Mouse (Mus musculus) MEL (cell line): Measurements from ENCODE around the gene Cox5b.

Experiments
- CTCF ChIP-seq, 3 experiments: IDR thresholded peaks in 2 of 3; conservative IDR thresholded peaks in 1 of 3; 2 replicates each; pipeline ENCODE4 v1.5.1; 2011 to 2012; ENCODE audit warnings: low read length in 3 of 3, low read depth in 2 of 3, mild to moderate bottlenecking in 2 of 3, improper control_type of control experiment in 1 of 3, inconsistent platforms in 1 of 3, mixed read lengths in 1 of 3, moderate library complexity in 1 of 3; ENCODE audit not compliant: control insufficient read depth in 1 of 3, insufficient read depth in 1 of 3, poor library complexity in 1 of 3, severe bottlenecking in 1 of 3
- JUND ChIP-seq: IDR thresholded peaks from 2 replicates; pipeline ENCODE4 v1.6.1; 2011; ENCODE audit warnings: low read depth, mild to moderate bottlenecking, improper control_type of control experiment, low read length
- MAX ChIP-seq: IDR thresholded peaks from 2 replicates; pipeline ENCODE4 v1.6.1; 2011; ENCODE audit warnings: low read length, improper control_type of control experiment
- POLR2AphosphoS2 ChIP-seq: IDR thresholded peaks from 2 replicates; pipeline ENCODE4 v1.6.1; 2011; ENCODE audit warnings: low read length, improper control_type of control experiment
- USF2 ChIP-seq, 2 experiments: IDR thresholded peaks; 2 replicates each; pipeline ENCODE4 v1.6.1; 2011 to 2012; ENCODE audit warnings: improper control_type of control experiment in 2 of 2, low read length in 2 of 2, borderline replicate concordance in 1 of 2, inconsistent platforms in 1 of 2, low read depth in 1 of 2, mild to moderate bottlenecking in 1 of 2; ENCODE audit not compliant: insufficient read depth in 1 of 2
- ZC3H11A ChIP-seq: IDR thresholded peaks from 2 replicates; pipeline ENCODE4 v1.6.1; 2012; ENCODE audit warnings: low read depth, mild to moderate bottlenecking, inconsistent platforms, low read length, improper control_type of control experiment
- ZMIZ1 ChIP-seq: IDR thresholded peaks from 2 replicates; pipeline ENCODE4 v1.6.1; 2012; ENCODE audit warnings: low read depth, mild to moderate bottlenecking, inconsistent platforms, low read length, improper control_type of control experiment, moderate library complexity
- ZNF384 ChIP-seq: IDR thresholded peaks from 2 replicates; pipeline ENCODE4 v1.6.1; 2012; ENCODE audit warnings: low read depth, mild to moderate bottlenecking, inconsistent platforms, low read length, improper control_type of control experiment

GRCm38 (mm10) chr1:36671260-36671659 is 20.0 kb upstream of the Cox5b start:
- TF ChIP-seq JUND (no peak), ZNF384 (no peak), ZC3H11A (no peak), CTCF (IDR thresholded peaks at IDR 0.05 in 2 of 3, conservative IDR thresholded peaks at IDR 0.05 in 1 of 3; ENCODE audit: control insufficient read depth in 1 of 3, insufficient read depth in 1 of 3, low read depth in 2 of 3, low read length in 3 of 3, poor library complexity in 1 of 3, severe bottlenecking in 1 of 3) (no peak), POLR2AphosphoS2 (no peak), USF2 (IDR thresholded peaks at IDR 0.05; ENCODE audit: borderline replicate concordance in 1 of 2, insufficient read depth in 1 of 2, low read depth in 1 of 2, low read length in 2 of 2) (no peak), MAX (no peak), ZMIZ1 (no peak)
